Mouse (Mus musculus): Measurements from ENCODE around the gene Rhof. TPM values are rescaled to one million over a fixed set of nuclear protein-coding genes. Genes with fewer than 3 reads are reported as not detected.
A peak's percentile ranks its signal among the peaks of the same experiment; 100 is the strongest.

Gene Rhof
- polyA plus RNA-seq, 1 experiment from 2014 or later: 5.6 TPM

GRCm38 (mm10) chr5:123138953-123139721, 6.6 kb upstream of the Rhof start:
- H3K4me3 ChIP-seq: peak overlapping the region; percentile 94
- H3K9me3 ChIP-seq: no peaks in the 10 kb centered on the region
- H3K9ac ChIP-seq: peak overlapping the region; percentile 100
- H3K27ac ChIP-seq: peak overlapping the region; percentile 100
- no peaks in the 10 kb centered on the region for H3K27me3 ChIP-seq
- H3K36me3 ChIP-seq: peaks cover 2% of the 10 kb centered on the region
- ATAC-seq (ENCODE audit: insufficient number of reproducible peaks, insufficient read depth, low FRiP score, low TSS enrichment, low read depth): no peak
- H3K4me2 ChIP-seq: peak overlapping the region; percentile 99
- under 1% methylated on average over 39 of the region's 39 CpGs for WGBS
- peaks cover 50% of the 10 kb centered on the region for H3K4me1 ChIP-seq

GRCm38 (mm10) chr5:123138230-123138911, 5.9 kb upstream of the Rhof start:
- Histone ChIP-seq H3K27ac (peak overlapping the region; percentile 100), H3K4me1 (peaks cover 50% of the 10 kb centered on the region), H3K4me3 (peak overlapping the region; percentile 94), H3K9me3 (no peaks in the 10 kb centered on the region), H3K9ac (peak overlapping the region; percentile 100), H3K4me2 (peak overlapping the region; percentile 99), H3K36me3 (no peaks in the 10 kb centered on the region; the same call in none of the 2 replicates), H3K27me3 (no peaks in the 10 kb centered on the region)
- ATAC-seq (ENCODE audit: insufficient number of reproducible peaks, insufficient read depth, low FRiP score, low TSS enrichment, low read depth): peak; percentile 17; the same call in 1 of the 2 replicates
- WGBS: under 1% methylated on average over 40 of the region's 40 CpGs

- peak overlapping the region; percentile 100 for H3K27ac ChIP-seq
- peaks cover 3% of the 10 kb centered on the region for H3K36me3 ChIP-seq
- ATAC-seq (ENCODE audit: insufficient number of reproducible peaks, insufficient read depth, low FRiP score, low TSS enrichment, low read depth): no peak
- H3K9ac ChIP-seq: peak overlapping the region; percentile 100
- H3K4me2 ChIP-seq: peak overlapping the region; percentile 99
- H3K4me3 ChIP-seq: peak overlapping the region; percentile 94
- H3K9me3 ChIP-seq: no peaks in the 10 kb centered on the region
- WGBS: 1% methylated on average over 6 of the region's 6 CpGs
- peaks cover 54% of the 10 kb centered on the region for H3K4me1 ChIP-seq
- no peaks in the 10 kb centered on the region for H3K27me3 ChIP-seq
These were observed 5.4 kb upstream of the Rhof start for GRCm38 (mm10) chr5:123137910-123138229.

- WGBS: 2% methylated on average over 20 of the region's 20 CpGs
These were observed 4.8 kb upstream of the Rhof start for GRCm38 (mm10) chr5:123137044-123137909.

GRCm38 (mm10) chr5:123136361-123137043, 4.0 kb upstream of the Rhof start:
- Histone ChIP-seq H3K4me3 (peak overlapping the region; percentile 94), H3K27me3 (no peaks in the 10 kb centered on the region), H3K9me3 (no peaks in the 10 kb centered on the region), H3K27ac (peak overlapping the region; percentile 100), H3K4me2 (peak overlapping the region; percentile 99), H3K4me1 (peaks cover 68% of the 10 kb centered on the region), H3K9ac (peak overlapping the region; percentile 100), H3K36me3 (peaks cover 4% of the 10 kb centered on the region)
- under 1% methylated on average over 13 of the region's 13 CpGs for WGBS
- peak; percentile 9; the same call in 1 of the 2 replicates for ATAC-seq (ENCODE audit: insufficient number of reproducible peaks, insufficient read depth, low FRiP score, low TSS enrichment, low read depth)

More at GRCm38 (mm10) chr5:123137044-123137909, 4.8 kb upstream of the Rhof start:
- H3K9me3 ChIP-seq: no peaks in the 10 kb centered on the region
- H3K4me3 ChIP-seq: peak overlapping the region; percentile 94
- no peaks in the 10 kb centered on the region for H3K27me3 ChIP-seq
- ATAC-seq (ENCODE audit: insufficient number of reproducible peaks, insufficient read depth, low FRiP score, low TSS enrichment, low read depth): no peak
- peaks cover 60% of the 10 kb centered on the region for H3K4me1 ChIP-seq
- H3K9ac ChIP-seq: peak overlapping the region; percentile 100
- peak overlapping the region; percentile 100 for H3K27ac ChIP-seq
- H3K4me2 ChIP-seq: peak overlapping the region; percentile 99
- H3K36me3 ChIP-seq: peaks cover 4% of the 10 kb centered on the region

- Histone ChIP-seq H3K4me3 (peak overlapping the region; percentile 94), H3K27me3 (no peaks in the 10 kb centered on the region), H3K9me3 (no peaks in the 10 kb centered on the region), H3K9ac (peak overlapping the region; percentile 100), H3K4me1 (peaks cover 72% of the 10 kb centered on the region), H3K36me3 (peaks cover 4% of the 10 kb centered on the region), H3K27ac (peak overlapping the region; percentile 100), H3K4me2 (peak overlapping the region; percentile 99)
- ATAC-seq (ENCODE audit: insufficient number of reproducible peaks, insufficient read depth, low FRiP score, low TSS enrichment, low read depth): no peak
- WGBS: 2% methylated on average over 30 of the region's 30 CpGs
These were observed 3.2 kb upstream of the Rhof start for GRCm38 (mm10) chr5:123135471-123136360.

- Histone ChIP-seq H3K9ac (peak overlapping the region; percentile 100), H3K4me2 (peak overlapping the region; percentile 99), H3K27me3 (no peaks in the 10 kb centered on the region), H3K4me1 (peaks cover 72% of the 10 kb centered on the region), H3K36me3 (peaks cover 4% of the 10 kb centered on the region), H3K9me3 (no peaks in the 10 kb centered on the region), H3K27ac (peak overlapping the region; percentile 100), H3K4me3 (peak overlapping the region; percentile 94)
- WGBS: 18% methylated on average over 8 of the region's 8 CpGs
- ATAC-seq (ENCODE audit: insufficient number of reproducible peaks, insufficient read depth, low FRiP score, low TSS enrichment, low read depth): no peak
These were observed 2.4 kb upstream of the Rhof start for GRCm38 (mm10) chr5:123134875-123135382.

GRCm38 (mm10) chr5:123134186-123134874, 1.8 kb upstream of the Rhof start:
- H3K9ac ChIP-seq: peak overlapping the region; percentile 100
- no peak for ATAC-seq (ENCODE audit: insufficient number of reproducible peaks, insufficient read depth, low FRiP score, low TSS enrichment, low read depth)
- peak overlapping the region; percentile 99 for H3K4me2 ChIP-seq
- peak overlapping the region; percentile 100 for H3K27ac ChIP-seq
- peaks cover 8% of the 10 kb centered on the region for H3K36me3 ChIP-seq
- H3K9me3 ChIP-seq: no peaks in the 10 kb centered on the region
- no peaks in the 10 kb centered on the region for H3K27me3 ChIP-seq
- H3K4me3 ChIP-seq: peak overlapping the region; percentile 94
- WGBS: 31% methylated on average over 13 of the region's 13 CpGs
- H3K4me1 ChIP-seq: peaks cover 72% of the 10 kb centered on the region

GRCm38 (mm10) chr5:123133784-123134143, 1.3 kb upstream of the Rhof start:
- Histone ChIP-seq H3K27me3 (no peaks in the 10 kb centered on the region), H3K9me3 (no peaks in the 10 kb centered on the region), H3K27ac (peak overlapping the region; percentile 100), H3K9ac (0 out of 2 replicates have a peak overlapping the region, but pooled peaks have one; percentile 70), H3K36me3 (peaks cover 8% of the 10 kb centered on the region), H3K4me2 (peak overlapping the region; percentile 99), H3K4me3 (peak overlapping the region; percentile 48; the same call in 1 of the 2 replicates), H3K4me1 (peaks cover 75% of the 10 kb centered on the region)
- peak; percentile 8; the same call in 1 of the 2 replicates for ATAC-seq (ENCODE audit: insufficient number of reproducible peaks, insufficient read depth, low FRiP score, low TSS enrichment, low read depth)
- 10% methylated on average over 7 of the region's 7 CpGs for WGBS

Measured in embryonic facial prominence, embryonic 13.5 days (tissue).